Mouse (Mus musculus) liver, embryonic 16.5 days (tissue): Measurements from ENCODE around the gene Abraxas1. TPM values are rescaled to one million over a fixed set of nuclear protein-coding genes. Genes with fewer than 3 reads are reported as not detected.

Source experiments
- ATAC-seq: fragments of 200-750 bp; cut with Nextera tagmentation; 2 replicates; pipeline ENCODE4 v1.8.0; 2017; ENCODE audit warnings: low read depth, mild to moderate bottlenecking, moderate number of reproducible peaks, moderate library complexity
- H3K27ac ChIP-seq: fragments of 300-500 bp; sonication (generic); 2 replicates; pipeline ENCODE4 v1.5.1; 2014; ENCODE audit warnings: mild to moderate bottlenecking, low read length
- H3K27me3 ChIP-seq: fragments of 300-500 bp; sonication (generic); 2 replicates; pipeline ENCODE4 v1.6.1; 2014; ENCODE audit warnings: low read depth, low read length, mixed read lengths; ENCODE audit not compliant: control insufficient read depth, insufficient read depth
- H3K36me3 ChIP-seq: fragments of 300-500 bp; sonication (generic); 2 replicates; pipeline ENCODE4 v1.6.1; 2014; ENCODE audit warnings: mild to moderate bottlenecking; ENCODE audit not compliant: control insufficient read depth, insufficient read depth
- H3K4me1 ChIP-seq: fragments of 300-500 bp; sonication (generic); 2 replicates; pipeline ENCODE4 v1.6.1; 2014; ENCODE audit warnings: low read depth, low read length, mixed read lengths; ENCODE audit not compliant: control insufficient read depth
- H3K4me2 ChIP-seq: fragments of 300-500 bp; sonication (generic); 2 replicates; pipeline ENCODE4 v1.6.1; 2014; ENCODE audit warnings: low read depth, low read length, mixed read lengths
- H3K4me3 ChIP-seq: fragments of 300-500 bp; sonication (generic); 2 replicates; pipeline ENCODE4 v1.5.1; 2014; ENCODE audit warnings: low read depth, mild to moderate bottlenecking, low read length
- H3K9ac ChIP-seq: fragments of 300-500 bp; sonication (generic); 2 replicates; pipeline ENCODE4 v1.6.1; 2014; ENCODE audit warnings: low read depth, low read length
- H3K9me3 ChIP-seq: fragments of 300-500 bp; sonication (generic); replicated peaks from 2 replicates; pipeline ENCODE4 v1.6.1; 2016; ENCODE audit warnings: low read length; ENCODE audit not compliant: control insufficient read depth
- WGBS: fragments of 180-500 bp; shearing (Covaris S2); extraction: QIAGEN DNeasy Blood & Tissue Kit; methylation state at CpG from one replicate; pipeline ENCODE4 v1.1.7; 2014; ENCODE audit not compliant: insufficient replicate concordance; 5-methylcytosine and 5-hydroxymethylcytosine counted together
- polyA plus RNA-seq: library from polyadenylated mRNA; unstranded; fragments of >200 nt; fragmentation: Nextera tagmentation; extraction: Ambion mirVana; gene quantifications from 2 replicates; pipeline ENCODE4 v1.2.1, GENCODE M21; 2015

The Abraxas1 gene
- polyA plus RNA-seq, 1 experiment from 2014 or later: 13.2 TPM

GRCm38 (mm10) chr5:100853963-100854362, 33.2 kb upstream of the Abraxas1 start:
- no peak overlapping the region for H3K4me3 ChIP-seq
- H3K4me1 ChIP-seq: no peaks in the 10 kb centered on the region; the same call in 1 of the 2 replicates
- H3K9ac ChIP-seq: no peak overlapping the region
- no peaks in the 10 kb centered on the region for H3K9me3 ChIP-seq
- H3K36me3 ChIP-seq: no peaks in the 10 kb centered on the region
- 73% methylated on average over 4 of the region's 4 CpGs for WGBS
- H3K27ac ChIP-seq: no peak overlapping the region
- no peaks in the 10 kb centered on the region for H3K27me3 ChIP-seq
- ATAC-seq: peak; percentile 37; the same call in 1 of the 2 replicates
- H3K4me2 ChIP-seq: no peak overlapping the region

- Histone ChIP-seq H3K9me3 (no peaks in the 10 kb centered on the region), H3K27ac (no peak overlapping the region), H3K4me2 (peak overlapping the region; percentile 63), H3K36me3 (no peaks in the 10 kb centered on the region), H3K27me3 (peaks cover 36% of the 10 kb centered on the region), H3K4me3 (peak overlapping the region; percentile 62), H3K9ac (no peak overlapping the region), H3K4me1 (no peaks in the 10 kb centered on the region)
- WGBS: 4% methylated on average over 2 of the region's 2 CpGs
- ATAC-seq: no peak
Measured at GRCm38 (mm10) chr5:100847143-100847542, 26.4 kb upstream of the Abraxas1 start.

- H3K4me1 ChIP-seq: no peaks in the 10 kb centered on the region
- ATAC-seq: peak; percentile 49
- no peaks in the 10 kb centered on the region for H3K36me3 ChIP-seq
- H3K4me2 ChIP-seq: peak overlapping the region; percentile 63
- peaks cover 36% of the 10 kb centered on the region for H3K27me3 ChIP-seq
- H3K4me3 ChIP-seq: peak overlapping the region; percentile 62
- under 1% methylated on average over 20 of the region's 22 CpGs for WGBS
- H3K27ac ChIP-seq: peak overlapping the region; percentile 65
- no peaks in the 10 kb centered on the region for H3K9me3 ChIP-seq
- peak overlapping the region; percentile 59 for H3K9ac ChIP-seq
Measured at GRCm38 (mm10) chr5:100846599-100846920, 25.8 kb upstream of the Abraxas1 start.

- Histone ChIP-seq H3K27me3 (peaks cover 36% of the 10 kb centered on the region), H3K4me3 (peak overlapping the region; percentile 62), H3K9ac (peak overlapping the region; percentile 59), H3K4me2 (peak overlapping the region; percentile 63), H3K9me3 (no peaks in the 10 kb centered on the region), H3K4me1 (no peaks in the 10 kb centered on the region), H3K36me3 (no peaks in the 10 kb centered on the region), H3K27ac (peak overlapping the region; percentile 65)
- under 1% methylated on average over 52 of the region's 52 CpGs for WGBS
- peak; percentile 82 for ATAC-seq
Measured at GRCm38 (mm10) chr5:100845848-100846598, 25.3 kb upstream of the Abraxas1 start.

GRCm38 (mm10) chr5:100845485-100845847, 24.7 kb upstream of the Abraxas1 start, which contains the start of gene Gpat3:
TSS of gene Gpat3 (plus strand) at chr5:100845713.
- Histone ChIP-seq H3K27me3 (peaks cover 36% of the 10 kb centered on the region), H3K36me3 (no peaks in the 10 kb centered on the region), H3K4me3 (peak within 1 kb of the TSS; percentile 62), H3K4me2 (peak within 1 kb of the TSS; percentile 63), H3K9me3 (no peaks in the 10 kb centered on the region), H3K27ac (peak within 1 kb of the TSS; percentile 65), H3K9ac (peak within 1 kb of the TSS; percentile 59), H3K4me1 (no peaks in the 10 kb centered on the region)
- ATAC-seq: no peak
- under 1% methylated on average over 16 of the region's 16 CpGs for WGBS

- Histone ChIP-seq H3K36me3 (no peaks in the 10 kb centered on the region), H3K27me3 (peaks cover 36% of the 10 kb centered on the region), H3K4me2 (no peak overlapping the region), H3K4me1 (no peaks in the 10 kb centered on the region), H3K27ac (no peak overlapping the region), H3K9ac (no peak overlapping the region), H3K9me3 (no peaks in the 10 kb centered on the region), H3K4me3 (no peak overlapping the region)
- ATAC-seq: no peak
- WGBS: 49% methylated on average over 3 of the region's 3 CpGs
Measured at GRCm38 (mm10) chr5:100844485-100844884, 23.7 kb upstream of the Abraxas1 start.

GRCm38 (mm10) chr5:100837907-100838306, 17.1 kb upstream of the Abraxas1 start:
- H3K9me3 ChIP-seq: no peaks in the 10 kb centered on the region
- no peak overlapping the region for H3K9ac ChIP-seq
- H3K4me2 ChIP-seq: no peak overlapping the region
- no peaks in the 10 kb centered on the region for H3K4me1 ChIP-seq
- no peak overlapping the region for H3K4me3 ChIP-seq
- ATAC-seq: no peak
- whole genome bisulfite sequencing: 65% methylated on average over 7 of the region's 7 CpGs
- H3K27ac ChIP-seq: no peak overlapping the region
- no peaks in the 10 kb centered on the region for H3K36me3 ChIP-seq
- no peaks in the 10 kb centered on the region for H3K27me3 ChIP-seq

GRCm38 (mm10) chr5:100835862-100836538, 15.2 kb upstream of the Abraxas1 start:
- no peaks in the 10 kb centered on the region for H3K9me3 ChIP-seq
- no peaks in the 10 kb centered on the region for H3K4me1 ChIP-seq
- H3K36me3 ChIP-seq: no peaks in the 10 kb centered on the region
- no peak overlapping the region for H3K9ac ChIP-seq
- no peak overlapping the region for H3K4me2 ChIP-seq
- 44% methylated on average over 9 of the region's 9 CpGs for WGBS
- H3K4me3 ChIP-seq: no peak overlapping the region
- no peaks in the 10 kb centered on the region for H3K27me3 ChIP-seq
- H3K27ac ChIP-seq: no peak overlapping the region
- no peak for ATAC-seq

GRCm38 (mm10) chr5:100833841-100834240, 13.1 kb upstream of the Abraxas1 start:
- H3K36me3 ChIP-seq: no peaks in the 10 kb centered on the region
- WGBS: 58% methylated on average over 2 of the region's 2 CpGs
- no peak overlapping the region for H3K4me3 ChIP-seq
- no peak overlapping the region for H3K27ac ChIP-seq
- H3K4me1 ChIP-seq: no peaks in the 10 kb centered on the region
- no peaks in the 10 kb centered on the region for H3K9me3 ChIP-seq
- H3K27me3 ChIP-seq: no peaks in the 10 kb centered on the region
- no peak for ATAC-seq
- no peak overlapping the region for H3K4me2 ChIP-seq
- H3K9ac ChIP-seq: no peak overlapping the region
